Mouse (Mus musculus) CD4-positive, CD25-positive, alpha-beta regulatory T cell, adult 2 months (primary cell): ENCODE measurements around the gene 2310030G06Rik.

Experiments
- DNase-seq: peaks from one replicate; pipeline ENCODE4 v3.0.0-alpha.2; 2012; ENCODE audit warnings: low read depth, low spot score

The 2310030G06Rik gene

GRCm38 (mm10) chr9:50742744-50743143 is 3.6 kb downstream of the 2310030G06Rik start:
- DNase-seq, result no peak

GRCm38 (mm10) chr9:50742261-50742660 is 4.1 kb downstream of the 2310030G06Rik start:
- no peak for DNase-seq

GRCm38 (mm10) chr9:50740867-50741784 is 5.2 kb downstream of the 2310030G06Rik start:
- DNase-seq, result no peak

- peak; percentile 91 for DNase-seq
These were observed 7.1 kb downstream of the 2310030G06Rik start, which contains the start of gene Dixdc1 for GRCm38 (mm10) chr9:50738914-50739870. Gene Dixdc1, minus strand, starts transcription at chr9:50739517.

- DNase-seq, result peak; percentile 66
These were observed 11.3 kb downstream of the 2310030G06Rik start for GRCm38 (mm10) chr9:50734989-50735388.

GRCm38 (mm10) chr9:50732560-50732959 is 13.8 kb downstream of the 2310030G06Rik start:
- no peak for DNase-seq

- no peak for DNase-seq
These were observed 16.7 kb downstream of the 2310030G06Rik start for GRCm38 (mm10) chr9:50729600-50729999.

- peak; percentile 47 for DNase-seq
These were observed 18.2 kb downstream of the 2310030G06Rik start for GRCm38 (mm10) chr9:50727925-50728651.

- DNase-seq, result no peak
These were observed 19.0 kb downstream of the 2310030G06Rik start for GRCm38 (mm10) chr9:50727171-50727924.

GRCm38 (mm10) chr9:50725921-50726590 is 20.3 kb downstream of the 2310030G06Rik start:
- no peak for DNase-seq

GRCm38 (mm10) chr9:50724661-50725330 is 21.5 kb downstream of the 2310030G06Rik start:
- DNase-seq, result no peak

GRCm38 (mm10) chr9:50724147-50724546 is 22.2 kb downstream of the 2310030G06Rik start:
- DNase-seq, result no peak

GRCm38 (mm10) chr9:50723406-50723805 is 22.9 kb downstream of the 2310030G06Rik start:
- DNase-seq, result no peak

GRCm38 (mm10) chr9:50722451-50722911 is 23.9 kb downstream of the 2310030G06Rik start:
- DNase-seq, result no peak

GRCm38 (mm10) chr9:50721061-50721460 is 25.3 kb downstream of the 2310030G06Rik start:
- no peak for DNase-seq

GRCm38 (mm10) chr9:50718878-50719277 is 27.5 kb downstream of the 2310030G06Rik start:
- no peak for DNase-seq

- no peak for DNase-seq
These were observed 32.1 kb downstream of the 2310030G06Rik start for GRCm38 (mm10) chr9:50714188-50714587.

- DNase-seq, result no peak
These were observed 35.0 kb downstream of the 2310030G06Rik start for GRCm38 (mm10) chr9:50711337-50711736.

GRCm38 (mm10) chr9:50709108-50709507 is 37.2 kb downstream of the 2310030G06Rik start:
- no peak for DNase-seq
